Mouse (Mus musculus): Measurements from ENCODE around the gene Zdhhc9. TPM values are rescaled to one million over a fixed set of nuclear protein-coding genes. Genes with fewer than 3 reads are reported as not detected.
"Not testable (repeated sequence)": the region's sequence is repeated elsewhere in the genome, so short reads cannot be mapped to it uniquely, and the experiment has no call there.

Gene Zdhhc9
- total RNA-seq (2021) = 1 to 10 TPM; 7.9 to 8.8 TPM
- long read RNA-seq, experiment 1, transcript Zdhhc9-201 (10 exons, 2,982 nt) = major isoform, 5 of 5 reads
- long read RNA-seq, experiment 1, partial matches to known transcripts = 0 of 5 reads
- long read RNA-seq, experiment 1, other reads (novel, unspliced or antisense) = 0 of 5 reads
- long read RNA-seq, experiment 2, transcript Zdhhc9-201 (10 exons, 2,982 nt) = major isoform, 5 of 9 reads
- long read RNA-seq, experiment 2, partial matches to known transcripts = 0 of 9 reads
- long read RNA-seq, experiment 2, other reads (novel, unspliced or antisense) = 4 of 9 reads

DNA sequence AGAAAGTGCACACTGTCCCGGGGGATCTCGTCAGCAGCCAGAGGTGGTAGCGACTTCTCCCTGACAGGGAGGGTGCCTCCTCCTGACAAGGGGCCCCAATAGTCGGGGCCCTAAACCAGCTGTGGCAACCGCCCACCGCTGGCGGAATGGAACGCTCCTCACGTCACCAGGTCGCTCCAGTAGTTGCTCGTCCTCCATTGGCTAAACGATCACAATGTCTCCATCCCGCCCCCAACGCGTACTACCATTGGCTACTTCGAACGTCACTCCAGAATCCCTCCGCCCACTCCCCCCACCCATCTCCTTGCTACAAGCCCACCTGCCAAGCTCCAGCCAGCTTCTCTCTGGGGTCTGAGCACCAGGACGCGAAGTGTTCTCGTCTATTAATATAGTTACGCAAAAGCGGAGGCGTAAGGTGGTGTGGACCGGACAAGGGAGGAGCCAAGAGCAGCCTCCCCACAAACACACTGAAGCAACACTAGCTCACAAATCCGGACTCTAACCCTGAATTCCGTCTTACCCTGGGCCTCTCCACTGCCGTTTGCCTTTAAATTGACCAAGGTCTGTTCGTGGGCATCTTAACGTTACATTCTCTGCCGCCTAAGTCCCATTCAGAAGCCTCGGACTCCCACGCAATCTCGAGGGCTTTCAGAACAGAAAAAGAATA, at the start of gene Zdhhc9:
Gene Zdhhc9, minus strand, starts transcription at position 360 of the 667 bp plus-strand sequence.
- DNase-seq (ENCODE audit: low spot score) = peak; percentile 81

DNA sequence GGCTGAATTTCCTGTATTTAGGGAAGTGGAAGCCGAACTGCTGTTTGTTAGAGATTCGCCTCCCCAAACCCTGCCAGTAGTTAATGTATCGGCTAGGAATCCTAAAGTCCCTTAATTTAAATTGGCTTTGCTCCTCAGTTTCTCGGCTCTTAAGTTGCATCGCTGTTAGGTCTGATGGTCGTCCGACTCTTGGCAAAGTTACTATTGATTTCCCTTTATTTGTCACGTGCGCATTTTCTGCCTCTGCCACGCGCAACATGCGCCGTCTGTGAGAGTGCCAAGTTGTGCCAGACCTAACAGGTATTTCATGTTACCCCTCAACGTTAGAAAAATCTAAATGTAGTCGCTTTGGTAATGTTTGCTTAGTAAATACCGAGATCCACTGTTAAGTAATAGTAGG, 48.3 kb upstream of the Zdhhc9 start:
- DNase-seq (ENCODE audit: low spot score) = no peak

- peak; percentile 93 for DNase-seq (ENCODE audit: low spot score)
Measured at GRCm38 (mm10) chrX:48256468-48257007, 47.9 kb upstream of the Zdhhc9 start, which contains the start of gene Utp14a. Gene Utp14a, plus strand, starts transcription at chrX:48256862.

- DNase-seq (ENCODE audit: low spot score) = no peak
Measured at GRCm38 (mm10) chrX:48255830-48256428, 47.3 kb upstream of the Zdhhc9 start.

GRCm38 (mm10) chrX:48234417-48234816, 25.7 kb upstream of the Zdhhc9 start:
- DNase-seq (ENCODE audit: low spot score) = no peak

DNA sequence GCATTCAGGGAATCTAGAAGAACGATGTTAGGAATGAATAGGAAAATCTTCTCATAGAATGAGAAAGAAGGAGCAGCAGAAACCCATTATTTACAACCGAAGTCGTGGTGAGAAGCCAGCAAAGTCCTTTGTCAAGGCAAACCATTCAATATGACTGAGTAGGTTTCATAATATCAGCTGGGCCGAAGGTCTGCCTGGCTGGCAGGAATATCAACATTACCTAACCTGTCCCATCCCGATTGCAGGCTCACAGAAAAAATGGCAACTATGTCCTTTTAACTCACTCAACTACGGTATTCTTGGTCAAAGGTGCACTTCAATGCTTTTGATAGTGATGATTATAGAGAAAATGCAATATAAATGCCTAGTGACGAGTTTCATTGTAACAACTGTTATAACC, 17.5 kb upstream of the Zdhhc9 start:
- no peak for DNase-seq (ENCODE audit: low spot score)

- DNase-seq (ENCODE audit: low spot score) = no peak
Measured at GRCm38 (mm10) chrX:48222706-48223105, 14.0 kb upstream of the Zdhhc9 start.

DNA sequence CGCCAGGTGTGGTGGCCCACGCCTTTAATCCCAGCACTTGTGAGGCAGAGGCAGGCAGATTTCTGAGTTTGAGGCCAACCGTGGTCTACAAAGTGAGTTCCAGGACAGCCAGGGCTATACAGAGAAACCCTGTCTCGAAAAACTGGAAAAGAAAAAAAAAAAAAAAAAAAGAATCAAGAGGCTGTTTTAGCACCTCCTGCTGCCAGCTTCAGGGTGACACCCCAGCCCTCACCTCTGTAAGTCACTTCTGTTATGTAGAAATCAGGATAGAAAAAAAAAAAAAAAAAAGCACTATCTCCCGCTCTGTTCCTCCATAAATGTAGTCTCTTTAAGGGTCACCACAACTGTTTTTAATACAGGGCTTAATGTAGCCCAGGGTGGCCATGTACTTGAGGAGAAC, 10.8 kb upstream of the Zdhhc9 start:
- DNase-seq (ENCODE audit: low spot score) = no peak

DNA sequence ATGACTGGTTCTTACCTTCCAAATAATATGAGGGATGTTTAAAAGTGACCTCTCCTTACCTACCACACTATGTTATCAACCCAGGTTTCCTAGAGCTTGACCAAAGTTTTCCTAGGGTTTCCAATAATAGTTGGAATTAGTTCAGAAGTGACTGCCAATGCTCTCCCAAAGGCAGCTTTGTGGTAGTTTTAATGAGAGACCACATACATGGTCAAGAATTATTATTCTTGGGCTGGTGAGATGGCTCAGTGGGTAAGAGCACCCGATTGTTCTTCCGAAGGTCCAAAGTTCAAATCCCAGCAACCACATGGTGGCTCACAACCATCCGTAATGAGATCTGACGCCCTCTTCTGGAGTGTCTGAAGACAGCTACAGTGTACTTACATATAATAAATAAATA, 1.1 kb upstream of the Zdhhc9 start:
- not testable (repeated sequence) for DNase-seq (ENCODE audit: low spot score)

GRCm38 (mm10) chrX:48207761-48208487, 754 bp downstream of the Zdhhc9 start:
- peak; percentile 1 for DNase-seq (ENCODE audit: low spot score)

GRCm38 (mm10) chrX:48204469-48204868, 4.2 kb downstream of the Zdhhc9 start:
- DNase-seq (ENCODE audit: low spot score) = no peak

DNA sequence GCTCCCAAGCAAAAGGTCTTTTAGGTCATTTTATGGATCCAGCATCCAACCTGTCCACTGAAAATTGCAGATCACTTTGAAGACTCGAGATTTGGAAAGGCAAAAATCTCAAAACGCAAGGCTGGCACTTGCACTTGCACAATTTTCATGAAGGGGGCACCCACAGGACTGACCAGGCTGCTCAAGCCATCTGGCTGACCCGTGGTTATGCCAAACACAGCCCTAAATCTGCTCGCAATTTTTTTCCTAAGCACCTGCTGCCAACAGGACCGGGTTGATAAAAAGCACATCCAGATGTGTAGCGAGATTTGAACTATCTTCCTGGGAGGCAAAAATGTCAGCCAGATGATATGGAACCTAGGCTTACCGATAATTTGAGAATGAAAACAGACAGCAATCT, 4.9 kb downstream of the Zdhhc9 start:
- DNase-seq (ENCODE audit: low spot score) = no peak

DNA sequence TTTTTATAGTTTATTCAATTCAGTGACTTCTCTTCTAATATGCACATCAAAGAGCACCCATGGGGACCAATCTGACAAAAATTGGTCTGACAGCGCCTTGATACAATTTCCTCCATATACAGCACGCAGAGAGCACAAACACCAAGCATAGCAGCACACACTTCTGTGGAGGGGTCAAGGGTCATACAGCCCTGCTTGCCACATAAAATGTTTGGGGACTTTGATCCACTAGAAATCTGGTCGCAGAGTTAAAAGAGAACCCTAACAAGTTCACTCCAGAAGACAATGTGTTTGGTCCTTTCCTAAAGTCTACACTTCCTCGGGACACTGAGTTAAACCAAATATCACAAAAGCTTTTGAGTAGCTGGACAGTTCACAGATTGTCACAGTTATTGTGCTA, 5.7 kb downstream of the Zdhhc9 start:
- no peak for DNase-seq (ENCODE audit: low spot score)

- DNase-seq (ENCODE audit: low spot score) = no peak
Measured at GRCm38 (mm10) chrX:48202436-48202835, 6.2 kb downstream of the Zdhhc9 start.

GRCm38 (mm10) chrX:48201973-48202372, 6.7 kb downstream of the Zdhhc9 start:
- no peak for DNase-seq (ENCODE audit: low spot score)

GRCm38 (mm10) chrX:48200699-48201098, 8.0 kb downstream of the Zdhhc9 start:
- DNase-seq (ENCODE audit: low spot score) = no peak

- DNase-seq (ENCODE audit: low spot score) = no peak
Measured at GRCm38 (mm10) chrX:48199026-48199425, 9.7 kb downstream of the Zdhhc9 start.

DNA sequence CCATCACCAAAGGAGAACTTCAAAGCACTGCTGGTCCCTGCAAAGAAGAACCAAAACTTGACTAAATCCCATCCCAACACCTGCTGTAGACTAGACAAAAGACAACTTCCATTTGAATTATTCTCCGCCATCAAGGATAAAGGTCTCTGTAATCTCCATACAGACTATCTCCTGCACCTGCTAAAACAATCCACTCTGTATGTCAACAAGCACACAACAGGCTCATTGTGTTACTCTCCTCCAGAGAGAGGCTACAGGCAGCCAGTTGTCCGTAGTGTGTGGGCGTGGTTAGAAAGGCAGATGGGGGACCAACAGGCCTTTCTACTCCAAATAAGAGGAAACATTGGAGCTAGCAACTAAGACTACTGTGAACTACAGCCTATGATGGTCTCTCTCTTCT, 10.8 kb downstream of the Zdhhc9 start:
- DNase-seq (ENCODE audit: low spot score) = no peak

GRCm38 (mm10) chrX:48193235-48194152, 15.2 kb downstream of the Zdhhc9 start:
- DNase-seq (ENCODE audit: low spot score) = no peak

- DNase-seq (ENCODE audit: low spot score) = no peak
Measured at GRCm38 (mm10) chrX:48191261-48191660, 17.4 kb downstream of the Zdhhc9 start.

DNA sequence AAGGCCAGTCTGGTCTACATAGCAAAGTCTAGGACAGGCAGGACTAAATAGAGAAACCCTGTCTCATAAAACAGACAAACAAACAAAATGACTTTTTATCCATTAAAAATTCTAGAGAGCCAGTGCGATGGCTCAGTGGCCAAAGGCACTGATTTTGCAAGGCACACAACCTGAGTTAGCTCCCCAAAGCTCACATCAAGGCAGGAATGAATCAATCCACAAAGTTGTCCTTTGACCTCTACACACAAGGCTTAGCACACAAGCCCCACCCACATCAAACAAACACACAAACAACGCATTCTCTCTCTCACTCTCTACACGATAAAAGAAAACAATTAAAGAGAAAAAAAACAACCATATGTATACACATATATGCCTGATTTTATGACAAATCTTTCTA, 24.0 kb downstream of the Zdhhc9 start:
- DNase-seq (ENCODE audit: low spot score) = no peak
